8 mouse cellular contexts compared by ENCODE assay signal in the genomic region with DNA sequence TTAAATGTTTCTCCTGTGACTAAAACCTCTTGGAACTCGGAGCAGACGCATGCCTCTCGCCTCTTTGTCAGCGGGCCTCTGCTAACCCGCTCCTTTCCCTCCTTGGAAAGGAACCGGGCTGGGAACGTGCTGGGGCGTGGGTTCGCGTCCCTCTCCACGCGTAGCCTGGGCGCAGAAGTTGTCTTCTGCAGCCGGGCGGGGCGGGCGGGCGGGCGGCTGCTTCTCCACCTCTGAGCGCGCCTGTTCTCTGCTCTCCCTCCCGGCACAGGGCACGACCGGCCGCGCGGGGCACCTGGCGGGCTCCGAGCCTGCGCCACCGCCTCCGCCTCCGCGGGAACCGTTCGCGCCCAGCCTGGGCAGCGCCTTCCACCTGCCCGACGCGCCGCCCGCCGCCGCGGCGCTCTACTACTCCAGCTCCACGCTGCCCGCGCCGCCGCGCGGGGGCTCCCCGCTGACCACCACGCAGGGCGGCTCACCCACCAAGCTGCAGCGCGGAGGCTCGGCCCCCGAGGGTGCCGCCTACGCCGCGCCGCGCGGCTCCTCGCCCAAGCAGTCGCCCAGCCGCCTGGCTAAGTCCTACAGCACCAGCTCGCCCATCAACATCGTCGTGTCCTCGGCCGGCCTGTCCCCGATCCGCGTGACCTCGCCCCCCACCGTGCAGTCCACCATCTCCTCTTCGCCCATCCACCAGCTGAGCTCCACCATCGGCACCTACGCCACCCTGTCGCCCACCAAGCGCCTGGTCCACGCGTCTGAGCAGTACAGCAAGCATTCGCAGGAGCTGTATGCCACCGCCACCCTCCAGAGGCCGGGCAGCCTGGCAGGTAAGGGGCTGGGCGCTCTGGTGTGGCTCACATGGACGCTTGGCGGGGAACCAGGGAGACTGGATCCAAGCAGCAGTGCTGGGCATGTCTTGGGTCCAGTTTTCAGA.
DNase-seq lines count a peak whose midpoint lies in the region; ATAC-seq and TF ChIP-seq lines count a peak whose summit lies in the region.

No protein-coding gene starts in this region.

- TF ChIP-seq CTCF in lung, postnatal 0 days (IDR thresholded peaks at IDR 0.05): no peak

- no peaks in the 10 kb centered on the region for H3K9me3 ChIP-seq in kidney, embryonic 16.5 days (ENCODE audit: low read length)
- H3K9me3 ChIP-seq in forebrain, embryonic 13.5 days (replicated peaks): no peaks in the 10 kb centered on the region
- no peaks in the 10 kb centered on the region for H3K9me3 ChIP-seq in lung, postnatal 0 days (ENCODE audit: low read length)

- peak overlapping the region; percentile 94 for H3K4me2 ChIP-seq in kidney, embryonic 16.5 days (replicated peaks; ENCODE audit: low read depth, low read length)
- peak overlapping the region; percentile 99 for H3K4me2 ChIP-seq in forebrain, embryonic 13.5 days
- H3K4me2 ChIP-seq in lung, postnatal 0 days (replicated peaks; ENCODE audit: low read depth, low read length): peak overlapping the region; percentile 69

- no peaks in the 10 kb centered on the region for H3K36me3 ChIP-seq in kidney, embryonic 16.5 days (ENCODE audit: insufficient read depth, low read length)
- no peaks in the 10 kb centered on the region for H3K36me3 ChIP-seq in forebrain, embryonic 13.5 days (ENCODE audit: poor library complexity, severe bottlenecking)
- no peaks in the 10 kb centered on the region for H3K36me3 ChIP-seq in lung, postnatal 0 days (ENCODE audit: insufficient read depth, low read length)

- peak; percentile 87 for ATAC-seq in kidney, embryonic 16.5 days (ENCODE audit: low FRiP score, low TSS enrichment)
- peak; percentile 61 for ATAC-seq in forebrain, embryonic 13.5 days
- ATAC-seq in lung, postnatal 0 days: peak; percentile 80

- DNase-seq in kidney, adult 9 months: no peak
- DNase-seq in kidney, postnatal 14 days: peak; percentile 5
- peak; percentile 47 for DNase-seq in lung, postnatal 0 days (ENCODE audit: low spot score)
- peak; percentile 52 for DNase-seq in retina, postnatal 1 day
- no peak for DNase-seq in B cell, adult 2 months

- under 1% methylated on average over 72 of the region's 94 CpGs for WGBS in kidney, embryonic 16.5 days
- 2% methylated on average over 71 of the region's 94 CpGs for WGBS in forebrain, embryonic 13.5 days
- 2% methylated on average over 58 of the region's 94 CpGs for WGBS in lung, postnatal 0 days

- peaks cover 24% of the 10 kb centered on the region for H3K27me3 ChIP-seq in kidney, embryonic 16.5 days (ENCODE audit: insufficient read depth, low read length)
- peaks cover 6% of the 10 kb centered on the region; the same call in 1 of the 2 replicates for H3K27me3 ChIP-seq in forebrain, embryonic 13.5 days
- H3K27me3 ChIP-seq in lung, postnatal 0 days (replicated peaks; ENCODE audit: insufficient read depth, low read length): 0 out of 2 replicates have a peak, but pooled peaks cover 6% of the 10 kb centered on the region

- no peak overlapping the region for H3K27ac ChIP-seq in kidney, embryonic 16.5 days (ENCODE audit: low read length)
- H3K27ac ChIP-seq in brown adipose tissue, adult 24 weeks (replicated peaks; ENCODE audit: low read depth, low read length): no peak overlapping the region
- no peak overlapping the region for H3K27ac ChIP-seq in forebrain, embryonic 13.5 days
- no peak overlapping the region for H3K27ac ChIP-seq in lung, postnatal 0 days (ENCODE audit: low read length)

- peak overlapping the region; percentile 58 for H3K4me3 ChIP-seq in kidney, embryonic 16.5 days (ENCODE audit: low read length)
- H3K4me3 ChIP-seq in brown adipose tissue, adult 24 weeks (ENCODE audit: insufficient read depth, low read depth, low read length): peak overlapping the region; percentile 51
- peak overlapping the region; percentile 59 for H3K4me3 ChIP-seq in forebrain, embryonic 13.5 days
- H3K4me3 ChIP-seq in lung, postnatal 0 days (ENCODE audit: low read depth, low read length): peak overlapping the region; percentile 49

- peaks cover 8% of the 10 kb centered on the region; the same call in 1 of the 2 replicates for H3K4me1 ChIP-seq in kidney, embryonic 16.5 days (ENCODE audit: insufficient read depth, low read length)
- H3K4me1 ChIP-seq in brown adipose tissue, adult 24 weeks (ENCODE audit: control insufficient read depth, insufficient read depth, insufficient read length, low read length): no peaks in the 10 kb centered on the region
- H3K4me1 ChIP-seq in forebrain, embryonic 13.5 days: peaks cover 36% of the 10 kb centered on the region
- no peaks in the 10 kb centered on the region for H3K4me1 ChIP-seq in lung, postnatal 0 days (ENCODE audit: insufficient read depth, low read depth, low read length)

- H3K9ac ChIP-seq in kidney, embryonic 16.5 days (replicated peaks; ENCODE audit: low read length): peak overlapping the region; percentile 68
- H3K9ac ChIP-seq in forebrain, embryonic 13.5 days: peak overlapping the region; percentile 78
- no peak overlapping the region; the same call in 1 of the 2 replicates for H3K9ac ChIP-seq in lung, postnatal 0 days (replicated peaks; ENCODE audit: low read depth)

- TF ChIP-seq EP300 in lung, postnatal 0 days (IDR thresholded peaks at IDR 0.05): no peak

Comparison
In these comparisons a context has a peak if more than half of its experiments do, and no peak if none do; other contexts are left out.
1. DNase-seq: peak in kidney, postnatal 14 days (single experiment), lung, postnatal 0 days (single experiment) and retina, postnatal 1 day (single experiment); none in kidney, adult 9 months (single experiment) and B cell, adult 2 months (0 of 2).
2. Peak in every context shown above with its lines, with median percentiles within 50 percentile points of each other: ATAC-seq, H3K4me2 ChIP-seq and H3K4me3 ChIP-seq.